Mouse (Mus musculus) erythroblast, embryonic 14.5 days (primary cell): Measurements from ENCODE around the gene Hlcs.

Experiments
- GATA1 ChIP-seq: IDR thresholded peaks from 2 replicates; pipeline ENCODE4 v1.6.1; 2012; ENCODE audit warnings: low read length, inconsistent platforms, mixed read lengths
- TAL1 ChIP-seq: IDR thresholded peaks from 3 replicates; pipeline ENCODE4 v1.6.1; 2012; ENCODE audit warnings: low read length, inconsistent platforms, mixed read lengths

GRCm38 (mm10) chr16:94170218-94170617 lies 143.2 kb downstream of the Hlcs start:
- TF ChIP-seq GATA1 (no peak), TAL1 (no peak)
